Mouse (Mus musculus): ENCODE measurements around the gene Agr2.

DNA sequence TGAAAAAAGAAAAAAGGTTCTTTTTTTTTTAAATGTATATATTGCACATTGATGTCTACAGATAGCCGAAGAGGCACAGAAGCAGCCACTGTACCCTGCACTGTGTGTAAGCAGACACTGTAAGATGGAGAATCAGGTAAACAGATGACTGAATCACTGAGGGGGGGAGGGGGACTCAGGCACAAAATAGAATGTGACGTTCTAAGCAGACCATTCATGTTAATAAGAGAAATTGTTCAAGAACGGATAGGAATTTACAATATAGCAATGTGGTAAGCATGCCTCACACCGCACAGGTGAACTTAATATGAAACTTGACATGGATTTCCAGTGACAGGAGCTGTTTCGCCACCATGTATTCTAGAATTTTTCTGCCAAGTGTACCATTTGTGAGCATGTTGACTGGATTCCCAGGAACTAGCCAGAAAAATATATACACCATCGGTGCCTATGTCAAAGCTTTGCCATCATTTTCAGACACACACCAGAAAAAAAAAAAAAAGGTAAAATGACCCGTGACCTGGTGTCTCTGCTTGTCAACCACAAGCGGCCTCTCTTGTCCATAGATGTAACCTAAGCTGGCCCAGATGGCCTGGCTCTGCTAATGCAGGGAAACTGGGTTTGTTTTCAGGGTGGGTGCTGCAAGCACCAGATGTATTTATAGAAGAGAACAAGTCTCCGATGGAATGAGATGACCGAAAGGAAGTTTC is 48.0 kb downstream of the Agr2 start:
- TF ChIP-seq HCFC1 (IDR thresholded peaks at IDR 0.05; ENCODE audit: borderline replicate concordance, insufficient read depth, low read length) (no peak), ZNF384 (IDR thresholded peaks at IDR 0.05; ENCODE audit: low read depth, low read length) (no peak), CHD2 (IDR thresholded peaks at IDR 0.05; ENCODE audit: low read depth, low read length) (no peak), MAFK (IDR thresholded peaks at IDR 0.05; ENCODE audit: insufficient read depth, low read depth, low read length) (no peak), ZC3H11A (IDR thresholded peaks at IDR 0.05; ENCODE audit: borderline replicate concordance, low read depth, low read length) (no peak)
